Mouse (Mus musculus) heart, postnatal 0 days (tissue): Measurements from ENCODE around the gene Cacna1e.

Experiments
- CTCF ChIP-seq: IDR thresholded peaks from 2 replicates; pipeline ENCODE4 v1.5.1; 2016; ENCODE audit warnings: antibody characterized with exemption, control low read depth, low read depth
- EP300 ChIP-seq: IDR thresholded peaks from 2 replicates; pipeline ENCODE4 v1.6.1; 2016; ENCODE audit warnings: antibody characterized with exemption, low read depth

DNA sequence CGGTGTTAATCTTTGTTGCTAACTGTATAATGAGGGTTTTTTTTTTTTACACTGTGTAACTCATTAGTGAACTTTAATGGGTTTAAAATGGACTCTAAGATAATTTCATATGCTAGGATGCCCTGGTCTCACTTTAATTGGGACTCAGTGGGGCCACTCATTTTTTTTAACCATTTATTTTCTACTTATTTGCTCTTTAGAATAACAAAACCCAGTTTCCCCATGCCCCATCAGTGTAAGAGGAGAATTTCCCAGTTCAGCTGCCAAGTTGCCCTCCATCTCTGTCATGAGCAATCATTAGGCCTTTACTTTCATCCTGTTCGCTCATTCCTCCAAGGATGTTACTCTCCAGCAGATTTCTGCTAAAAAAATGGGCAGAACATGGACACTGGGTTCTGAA lies 425.7 kb downstream of the Cacna1e start:
- TF ChIP-seq CTCF (no peak), EP300 (no peak)
